Mouse (Mus musculus): Measurements from ENCODE around the gene Ptbp1.

Ptbp1 gene

GRCm38 (mm10) chr10:79853860-79854795 is at the start of gene Ptbp1:
Gene Ptbp1, plus strand, starts transcription at chr10:79854427.
- DNase-seq (ENCODE audit: extremely low spot score, low read depth, low spot score) = peak; percentile 98

- no peak for DNase-seq (ENCODE audit: extremely low spot score, low read depth, low spot score)
These were observed 48.6 kb upstream of the Ptbp1 start for GRCm38 (mm10) chr10:79805636-79806035.

GRCm38 (mm10) chr10:79806331-79806730 is 47.9 kb upstream of the Ptbp1 start:
- no peak for DNase-seq (ENCODE audit: extremely low spot score, low read depth, low spot score)

GRCm38 (mm10) chr10:79806972-79807371 is 47.3 kb upstream of the Ptbp1 start:
- no peak for DNase-seq (ENCODE audit: extremely low spot score, low read depth, low spot score)

GRCm38 (mm10) chr10:79807826-79808225 is 46.4 kb upstream of the Ptbp1 start:
- no peak for DNase-seq (ENCODE audit: extremely low spot score, low read depth, low spot score)

- no peak for DNase-seq (ENCODE audit: extremely low spot score, low read depth, low spot score)
These were observed 45.5 kb upstream of the Ptbp1 start for GRCm38 (mm10) chr10:79808728-79809127.

- peak; percentile 39 for DNase-seq (ENCODE audit: extremely low spot score, low read depth, low spot score)
These were observed 42.2 kb upstream of the Ptbp1 start for GRCm38 (mm10) chr10:79811736-79812637.

GRCm38 (mm10) chr10:79814271-79814842 is 39.9 kb upstream of the Ptbp1 start:
- no peak for DNase-seq (ENCODE audit: extremely low spot score, low read depth, low spot score)

GRCm38 (mm10) chr10:79815671-79816494 is 38.3 kb upstream of the Ptbp1 start:
- no peak for DNase-seq (ENCODE audit: extremely low spot score, low read depth, low spot score)

- no peak for DNase-seq (ENCODE audit: extremely low spot score, low read depth, low spot score)
These were observed 37.1 kb upstream of the Ptbp1 start for GRCm38 (mm10) chr10:79817111-79817510.

- DNase-seq (ENCODE audit: extremely low spot score, low read depth, low spot score) = no peak
These were observed 36.0 kb upstream of the Ptbp1 start for GRCm38 (mm10) chr10:79818225-79818624.

- DNase-seq (ENCODE audit: extremely low spot score, low read depth, low spot score) = no peak
These were observed 34.6 kb upstream of the Ptbp1 start for GRCm38 (mm10) chr10:79819606-79820005.

GRCm38 (mm10) chr10:79820277-79820676 is 34.0 kb upstream of the Ptbp1 start:
- DNase-seq (ENCODE audit: extremely low spot score, low read depth, low spot score) = no peak

GRCm38 (mm10) chr10:79820782-79821181 is 33.4 kb upstream of the Ptbp1 start, which contains the start of gene Misp:
Gene Misp, plus strand, starts transcription at chr10:79820989.
- no peak for DNase-seq (ENCODE audit: extremely low spot score, low read depth, low spot score)

GRCm38 (mm10) chr10:79821731-79822130 is 32.5 kb upstream of the Ptbp1 start:
- DNase-seq (ENCODE audit: extremely low spot score, low read depth, low spot score) = no peak

- DNase-seq (ENCODE audit: extremely low spot score, low read depth, low spot score) = no peak
These were observed 31.9 kb upstream of the Ptbp1 start for GRCm38 (mm10) chr10:79822372-79822771.

- no peak for DNase-seq (ENCODE audit: extremely low spot score, low read depth, low spot score)
These were observed 31.2 kb upstream of the Ptbp1 start for GRCm38 (mm10) chr10:79823011-79823410.

- DNase-seq (ENCODE audit: extremely low spot score, low read depth, low spot score) = no peak
These were observed 29.8 kb upstream of the Ptbp1 start for GRCm38 (mm10) chr10:79824413-79824812.

- no peak for DNase-seq (ENCODE audit: extremely low spot score, low read depth, low spot score)
These were observed 22.6 kb upstream of the Ptbp1 start for GRCm38 (mm10) chr10:79831583-79831982.

- DNase-seq (ENCODE audit: extremely low spot score, low read depth, low spot score) = no peak
These were observed 22.0 kb upstream of the Ptbp1 start for GRCm38 (mm10) chr10:79832026-79832785.

All from hindlimb bud, embryonic 11.5 days (tissue).